Mouse (Mus musculus) frontal cortex, adult 2 months (tissue): ENCODE measurements around the gene Zscan5b. TPM values are rescaled to one million over a fixed set of nuclear protein-coding genes. Genes with fewer than 3 reads are reported as not detected.
"Not testable (repeated sequence)": the region's sequence is repeated elsewhere in the genome, so short reads cannot be mapped to it uniquely, and the experiment has no call there.

ENCODE experiments used
- DNase-seq, 2 experiments: peaks; one replicate each; pipeline ENCODE4 v3.0.0; 2022; ENCODE audit warnings: low spot score in 1 of 2; ENCODE audit errors: extremely low spot score in 1 of 2
- polyA plus RNA-seq: library from polyadenylated mRNA; depleted of rRNA; stranded (reverse); fragments of >200 nt; gene quantifications from 2 replicates; pipeline ENCODE4 v1.2.3, GENCODE M21; 2012; rRNA removed

The Zscan5b gene
- polyA plus RNA-seq: not detected in 2 replicates

DNA sequence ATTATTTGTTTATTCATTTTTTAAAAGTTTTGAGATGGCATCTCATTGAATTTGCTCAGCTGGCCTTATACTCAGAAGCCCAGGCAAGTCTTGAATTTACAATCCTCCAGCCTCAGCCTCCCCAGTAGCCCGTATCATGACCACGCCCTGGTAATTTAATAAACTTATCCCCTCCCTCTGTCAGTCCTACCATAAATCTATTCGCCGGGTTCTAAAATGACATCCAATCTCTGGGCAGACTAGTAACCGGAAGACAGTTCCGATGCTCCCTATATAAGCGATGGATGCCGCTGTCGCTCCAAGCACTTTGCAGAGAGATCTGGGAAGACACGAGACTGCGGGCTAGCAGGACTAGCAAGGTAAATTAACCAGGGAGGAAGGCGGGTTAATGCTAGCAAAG is at the start of gene Zscan5b:
Gene Zscan5b, plus strand, starts transcription at position 301 of the 400 bp plus-strand sequence.
- DNase-seq: no peak

- DNase-seq: no peak
Measured at GRCm38 (mm10) chr7:6172674-6173244, 49.3 kb upstream of the Zscan5b start.

GRCm38 (mm10) chr7:6173872-6174271 is 48.2 kb upstream of the Zscan5b start:
- no peak for DNase-seq

GRCm38 (mm10) chr7:6174365-6174987 is 47.6 kb upstream of the Zscan5b start:
- not testable (repeated sequence) for DNase-seq

GRCm38 (mm10) chr7:6179013-6179412 is 43.1 kb upstream of the Zscan5b start:
- DNase-seq: no peak

DNA sequence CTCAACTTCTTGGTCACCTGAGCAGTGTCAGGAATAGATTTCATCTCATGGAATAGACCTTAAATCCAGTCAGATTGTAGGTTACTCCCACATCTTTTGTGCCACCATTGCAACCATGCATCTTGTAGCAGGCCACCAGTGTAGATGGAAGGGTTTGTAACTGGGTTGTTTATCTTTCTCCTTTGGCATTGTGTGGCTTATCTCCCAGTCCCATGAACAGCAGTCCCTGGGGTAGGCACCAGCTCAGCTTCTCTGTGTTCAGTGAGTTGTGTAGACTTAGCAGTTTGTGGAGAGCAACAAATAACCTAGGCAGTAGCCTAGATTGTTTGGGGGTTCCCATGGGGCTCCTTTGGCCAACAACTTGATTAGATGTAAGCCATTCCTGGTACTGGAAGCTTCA is 39.2 kb upstream of the Zscan5b start:
- DNase-seq: no peak

DNA sequence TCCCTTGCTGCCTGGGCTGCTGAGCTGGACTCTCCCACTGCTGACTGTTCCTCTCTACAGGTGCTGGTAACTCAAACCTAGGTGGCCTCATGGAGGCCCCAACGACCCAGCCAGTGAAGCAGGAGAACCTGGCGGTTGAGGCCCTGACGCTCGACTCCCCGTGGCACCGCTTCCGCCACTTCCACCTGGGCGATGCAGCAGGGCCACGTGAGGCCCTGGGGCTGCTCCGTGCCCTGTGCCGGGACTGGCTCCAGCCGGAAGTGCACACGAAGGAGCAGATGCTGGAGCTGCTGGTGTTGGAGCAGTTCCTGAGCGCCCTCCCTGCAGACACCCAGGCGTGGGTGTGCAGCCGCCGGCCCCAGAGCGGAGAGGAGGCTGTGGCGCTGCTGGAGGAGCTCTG is 38.3 kb upstream of the Zscan5b start:
- no peak for DNase-seq

- DNase-seq: no peak
Measured at GRCm38 (mm10) chr7:6184521-6184920, 37.6 kb upstream of the Zscan5b start.

GRCm38 (mm10) chr7:6185391-6185790 is 36.7 kb upstream of the Zscan5b start:
- no peak for DNase-seq

GRCm38 (mm10) chr7:6186176-6186575 is 35.9 kb upstream of the Zscan5b start:
- no peak for DNase-seq

- no peak for DNase-seq
Measured at GRCm38 (mm10) chr7:6186756-6187155, 35.3 kb upstream of the Zscan5b start.

GRCm38 (mm10) chr7:6189542-6189941 is 32.5 kb upstream of the Zscan5b start:
- DNase-seq: no peak

DNA sequence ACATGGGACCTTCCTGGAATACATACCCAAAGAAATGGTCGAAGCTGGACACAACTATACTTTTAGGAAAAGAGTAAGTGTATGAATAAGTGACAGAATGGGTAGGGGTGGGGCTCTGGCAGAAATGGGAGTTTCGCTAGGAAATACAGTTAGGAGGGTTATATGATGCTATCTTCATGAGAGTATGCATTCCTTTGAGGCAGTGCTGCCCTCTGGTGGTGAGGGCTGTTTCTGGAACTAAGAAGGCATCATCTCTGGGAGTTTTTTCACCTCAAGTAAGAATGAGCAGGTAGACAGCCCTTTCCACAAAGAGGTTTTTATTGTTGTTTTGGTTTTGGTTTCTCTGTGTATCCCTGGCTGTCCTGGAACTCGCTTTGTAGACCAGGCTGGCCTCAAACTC is 30.7 kb upstream of the Zscan5b start:
- peak; percentile 66 to 93 for DNase-seq

DNA sequence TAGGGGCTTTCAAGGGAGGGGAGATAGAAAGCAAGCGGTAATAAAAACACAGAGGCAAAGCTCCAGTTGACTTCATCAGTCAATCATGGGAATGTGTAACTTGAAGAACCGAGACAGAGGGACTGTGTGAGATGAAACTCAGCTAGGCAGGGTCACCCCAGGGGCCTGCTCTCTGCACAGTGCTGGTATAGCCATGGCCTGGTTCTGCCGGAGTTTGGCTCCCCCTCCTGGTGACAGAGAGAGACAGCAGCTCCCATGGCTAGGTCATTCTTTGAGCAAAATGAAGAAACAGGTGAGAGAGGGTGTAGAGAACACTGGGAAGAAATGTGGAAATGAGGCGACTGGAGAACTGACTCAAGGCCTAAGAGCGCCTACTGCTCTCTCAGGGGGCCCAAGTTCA is 27.9 kb upstream of the Zscan5b start:
- peak in 1 of 2 experiments; percentile 76 for DNase-seq

- no peak for DNase-seq
Measured at GRCm38 (mm10) chr7:6195777-6196176, 26.3 kb upstream of the Zscan5b start.

DNA sequence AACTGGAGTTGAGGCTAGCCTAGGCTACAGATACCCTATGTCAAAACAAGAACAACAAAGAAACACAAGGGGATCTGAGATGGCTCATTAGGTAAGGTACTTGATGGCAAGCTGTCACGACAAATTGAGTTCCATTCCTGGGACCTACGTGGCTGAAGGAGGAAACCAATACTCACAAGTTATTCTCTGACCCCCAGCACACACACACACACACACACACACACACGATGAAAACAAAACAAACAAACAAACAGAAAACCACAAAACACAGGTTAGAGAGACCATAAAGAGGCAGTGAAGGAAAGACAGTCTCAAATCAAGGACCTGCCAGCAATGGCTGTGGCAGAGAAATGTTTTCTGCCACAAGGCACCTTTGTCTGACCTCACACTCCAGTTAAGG is 25.3 kb upstream of the Zscan5b start, which contains the start of gene Galp:
Gene Galp, plus strand, starts transcription at position 301 of the 400 bp plus-strand sequence.
- DNase-seq: no peak

DNA sequence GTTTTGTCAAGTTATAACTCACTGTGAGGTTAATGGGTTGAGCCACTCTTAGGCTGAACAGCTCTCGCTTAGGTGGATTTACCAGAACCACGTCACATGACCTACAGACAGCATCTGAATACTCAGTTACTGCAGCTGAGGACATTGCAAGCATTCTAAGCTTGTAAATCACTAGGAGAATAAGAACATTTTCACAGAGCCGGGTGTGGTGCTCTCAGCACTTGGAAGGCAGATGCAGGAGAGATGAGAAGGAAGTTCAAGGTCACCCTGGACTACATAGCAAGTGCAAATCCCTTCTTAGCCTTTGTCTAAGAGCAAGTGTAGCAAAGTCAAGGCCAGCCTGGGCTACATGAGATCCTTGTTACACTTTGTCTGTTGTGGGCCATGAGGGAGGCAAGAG is 17.9 kb upstream of the Zscan5b start:
- DNase-seq: no peak

- no peak for DNase-seq
Measured at GRCm38 (mm10) chr7:6213144-6213543, 8.9 kb upstream of the Zscan5b start.

- DNase-seq: not testable (repeated sequence)
Measured at GRCm38 (mm10) chr7:6214691-6215090, 7.4 kb upstream of the Zscan5b start.

DNA sequence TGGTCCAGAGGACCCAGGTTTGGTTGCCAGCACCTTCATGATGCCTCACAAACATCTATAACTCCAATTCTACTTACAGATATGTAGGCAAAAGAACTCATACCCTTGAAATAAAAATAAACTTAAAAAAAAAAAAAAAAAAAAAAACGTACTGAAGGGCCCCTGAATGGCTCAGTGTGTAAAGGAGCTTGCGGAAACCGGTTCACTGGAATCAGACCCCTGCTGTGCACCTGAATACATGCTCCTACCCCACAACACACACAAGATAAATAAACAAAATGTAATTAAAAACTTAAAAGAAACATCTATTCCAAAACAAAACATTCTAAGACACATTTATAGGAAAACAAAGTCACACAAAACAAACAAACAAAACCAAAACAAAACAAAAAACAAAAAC is 1.9 kb upstream of the Zscan5b start:
- DNase-seq: no peak

DNA sequence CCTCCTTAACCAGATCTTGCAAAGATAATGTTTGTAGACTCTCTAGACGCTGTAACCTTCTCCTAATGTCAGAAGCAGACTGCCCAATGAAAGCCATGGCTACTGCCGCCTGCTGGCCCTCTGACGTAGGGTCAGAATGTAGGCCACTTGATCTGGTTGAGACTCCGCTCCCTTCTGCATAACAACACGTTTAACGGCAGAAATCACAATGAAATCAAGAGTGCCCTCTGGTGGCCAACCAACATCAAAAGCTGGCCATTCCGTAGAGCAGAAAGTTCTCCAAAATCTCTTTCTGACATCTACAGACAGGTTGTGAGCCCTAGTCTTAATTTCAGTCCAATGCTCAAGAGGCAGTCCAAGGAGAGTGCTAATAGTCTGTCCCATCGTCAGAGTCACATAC is 6.4 kb downstream of the Zscan5b start:
- DNase-seq: peak in 1 of 2 experiments; percentile 22

DNA sequence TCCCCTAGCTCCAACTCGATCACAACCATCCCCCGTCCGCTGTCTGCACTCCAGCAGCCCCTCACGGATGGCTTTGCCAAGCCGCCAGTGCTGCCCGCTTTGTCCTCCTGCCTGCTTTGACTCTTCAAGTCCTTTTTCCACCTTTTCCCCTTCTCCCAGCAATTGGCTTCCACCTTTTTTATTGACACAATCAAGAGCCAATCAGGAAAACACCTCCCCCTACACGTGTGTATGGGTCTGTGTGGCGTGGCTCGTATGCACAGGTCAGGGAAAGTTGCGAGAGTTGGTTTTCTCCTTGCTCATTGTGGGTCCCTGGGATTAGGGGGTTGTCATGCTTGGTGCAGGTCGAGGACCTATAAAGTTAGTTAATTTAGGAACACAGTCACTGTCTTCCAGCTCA is 17.7 kb downstream of the Zscan5b start:
- DNase-seq: no peak
